Mouse (Mus musculus): ENCODE measurements around the gene Cyp1a1.

DNA sequence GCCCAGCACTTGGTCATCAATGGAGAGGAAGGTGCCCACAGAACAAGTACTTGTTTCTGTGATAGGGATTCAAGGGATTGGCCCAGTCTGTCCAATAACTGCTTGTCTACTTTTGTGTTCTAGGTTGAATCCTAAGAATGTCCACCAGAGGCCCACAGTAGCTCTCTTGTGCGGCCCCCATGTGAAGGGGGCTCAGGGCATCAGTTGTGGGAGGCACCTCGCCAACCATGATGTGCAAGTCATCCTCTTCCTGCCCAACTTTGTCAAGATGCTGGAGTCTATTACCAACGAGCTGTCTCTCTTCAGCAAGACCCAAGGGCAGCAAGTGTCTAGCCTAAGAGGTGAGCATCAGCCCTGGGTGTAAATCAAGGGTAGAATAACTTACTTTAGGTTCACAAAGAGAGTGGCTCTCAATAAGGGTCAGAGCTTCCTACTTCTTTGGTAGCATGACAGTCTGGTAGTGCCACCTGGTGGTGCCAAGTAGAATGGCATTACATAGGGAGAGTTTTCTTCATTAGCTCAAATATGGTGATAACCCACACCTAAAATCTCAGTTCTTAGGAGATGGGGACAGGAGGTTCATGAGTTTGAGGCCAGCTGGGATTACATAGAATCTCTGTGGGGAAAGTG, 56.8 kb downstream of the Cyp1a1 start:
- TF ChIP-seq HCFC1 (IDR thresholded peaks at IDR 0.05; ENCODE audit: borderline replicate concordance, insufficient read depth, low read length) (no peak), ZNF384 (IDR thresholded peaks at IDR 0.05; ENCODE audit: low read depth, low read length) (no peak), MAFK (IDR thresholded peaks at IDR 0.05; ENCODE audit: insufficient read depth, low read depth, low read length) (no peak)

All from ES-E14 (cell line).